Mouse (Mus musculus) midbrain, embryonic 12.5 days (tissue): ENCODE measurements around the gene Snrnp40. TPM values are rescaled to one million over a fixed set of nuclear protein-coding genes. Genes with fewer than 3 reads are reported as not detected.

ENCODE experiments used
- ATAC-seq: fragments of 200-750 bp; cut with Nextera tagmentation; 2 replicates; pipeline ENCODE4 v1.8.0; 2017; ENCODE audit warnings: low read depth, moderate TSS enrichment, moderate library complexity; ENCODE audit not compliant: low FRiP score
- H3K27ac ChIP-seq: fragments of 300-500 bp; sonication (generic); replicated peaks from 2 replicates; pipeline ENCODE4 v1.5.1; 2016; ENCODE audit warnings: mild to moderate bottlenecking
- H3K27me3 ChIP-seq: fragments of 300-500 bp; sonication (generic); 2 replicates; pipeline ENCODE4 v1.6.1; 2016; ENCODE audit warnings: mild to moderate bottlenecking
- H3K36me3 ChIP-seq: fragments of 300-500 bp; sonication (generic); 2 replicates; pipeline ENCODE4 v1.6.1; 2016
- H3K4me1 ChIP-seq: fragments of 300-500 bp; sonication (generic); 2 replicates; pipeline ENCODE4 v1.6.1; 2016
- H3K4me2 ChIP-seq: fragments of 300-500 bp; sonication (generic); replicated peaks from 2 replicates; pipeline ENCODE4 v1.6.1; 2016; ENCODE audit warnings: mild to moderate bottlenecking, moderate library complexity
- H3K4me3 ChIP-seq: fragments of 300-500 bp; sonication (generic); 2 replicates; pipeline ENCODE4 v1.5.1; 2016; ENCODE audit warnings: mild to moderate bottlenecking
- H3K9ac ChIP-seq: fragments of 300-500 bp; sonication (generic); replicated peaks from 2 replicates; pipeline ENCODE4 v1.6.1; 2016; ENCODE audit warnings: mild to moderate bottlenecking, moderate library complexity
- H3K9me3 ChIP-seq: fragments of 300-500 bp; sonication (generic); 2 replicates; pipeline ENCODE4 v1.6.1; 2016; ENCODE audit warnings: mild to moderate bottlenecking
- WGBS: fragments of 180-500 bp; shearing (Covaris S2); methylation state at CpG from one replicate; pipeline ENCODE4 v1.1.7; 2016; 5-methylcytosine and 5-hydroxymethylcytosine counted together
- polyA plus RNA-seq: library from polyadenylated mRNA; unstranded; fragments of >200 nt; fragmentation: Nextera tagmentation; extraction: Ambion mirVana; gene quantifications from 2 replicates; pipeline ENCODE4 v1.2.1, GENCODE M21; 2016

The Snrnp40 gene
- 182 and 183 TPM in 2 replicates for polyA plus RNA-seq

- Histone ChIP-seq H3K27ac (peak within 1 kb of the TSS; percentile 75), H3K4me3 (peak within 1 kb of the TSS; percentile 95), H3K27me3 (no peaks in the 10 kb centered on the region), H3K4me1 (peaks cover 22% of the 10 kb centered on the region), H3K36me3 (peaks cover 33% of the 10 kb centered on the region), H3K4me2 (peak within 1 kb of the TSS; percentile 90), H3K9ac (peak within 1 kb of the TSS; percentile 88), H3K9me3 (no peaks in the 10 kb centered on the region)
- WGBS: under 1% methylated on average over 49 of the region's 49 CpGs
- ATAC-seq: peak; percentile 100
These were observed at the start of gene Snrnp40, which contains the start of gene Zcchc17 for GRCm38 (mm10) chr4:130359486-130360237. Snrnp40 (plus strand) TSS chr4:130360132. Zcchc17 (minus strand) TSS chr4:130359943.

GRCm38 (mm10) chr4:130312526-130312925, 47.4 kb upstream of the Snrnp40 start:
- Histone ChIP-seq H3K9me3 (no peaks in the 10 kb centered on the region), H3K9ac (no peak overlapping the region)

GRCm38 (mm10) chr4:130313552-130313951, 46.4 kb upstream of the Snrnp40 start:
- Histone ChIP-seq H3K4me2 (no peak overlapping the region), H3K27me3 (peaks cover 32% of the 10 kb centered on the region), H3K36me3 (peaks cover 39% of the 10 kb centered on the region), H3K9ac (no peak overlapping the region), H3K9me3 (no peaks in the 10 kb centered on the region), H3K4me1 (peaks cover 9% of the 10 kb centered on the region; the same call in 1 of the 2 replicates), H3K27ac (no peak overlapping the region), H3K4me3 (no peak overlapping the region)
- 86% methylated on average over 4 of the region's 4 CpGs for WGBS
- ATAC-seq: no peak

More at GRCm38 (mm10) chr4:130312526-130312925, 47.4 kb upstream of the Snrnp40 start:
- Histone ChIP-seq H3K27ac (no peak overlapping the region), H3K27me3 (peaks cover 42% of the 10 kb centered on the region), H3K4me2 (no peak overlapping the region), H3K36me3 (peaks cover 32% of the 10 kb centered on the region), H3K4me3 (no peak overlapping the region), H3K4me1 (peaks cover 18% of the 10 kb centered on the region; the same call in 1 of the 2 replicates)
- ATAC-seq: no peak
- WGBS: 85% methylated on average over 3 of the region's 3 CpGs

GRCm38 (mm10) chr4:130315771-130316527, 44.0 kb upstream of the Snrnp40 start:
- Histone ChIP-seq H3K4me2 (no peak overlapping the region), H3K4me1 (no peaks in the 10 kb centered on the region), H3K9me3 (no peaks in the 10 kb centered on the region), H3K36me3 (peaks cover 43% of the 10 kb centered on the region), H3K4me3 (no peak overlapping the region), H3K27me3 (0 out of 2 replicates have a peak, but pooled peaks cover 8% of the 10 kb centered on the region), H3K9ac (0 out of 2 replicates have a peak overlapping the region, but pooled peaks have one; percentile 4), H3K27ac (no peak overlapping the region)
- ATAC-seq: no peak
- WGBS: 79% methylated on average over 13 of the region's 13 CpGs

- Histone ChIP-seq H3K9ac (no peak overlapping the region), H3K4me1 (no peaks in the 10 kb centered on the region), H3K9me3 (no peaks in the 10 kb centered on the region), H3K27me3 (0 out of 2 replicates have a peak, but pooled peaks cover under 1% of the 10 kb centered on the region), H3K4me2 (no peak overlapping the region), H3K36me3 (peaks cover 45% of the 10 kb centered on the region), H3K4me3 (no peak overlapping the region), H3K27ac (no peak overlapping the region)
- ATAC-seq: no peak
- WGBS: 82% methylated on average over 10 of the region's 10 CpGs
These were observed 43.2 kb upstream of the Snrnp40 start for GRCm38 (mm10) chr4:130316691-130317090.

- Histone ChIP-seq H3K4me2 (no peak overlapping the region), H3K4me3 (no peak overlapping the region), H3K9ac (no peak overlapping the region), H3K27ac (no peak overlapping the region), H3K27me3 (no peaks in the 10 kb centered on the region), H3K9me3 (no peaks in the 10 kb centered on the region), H3K4me1 (no peaks in the 10 kb centered on the region), H3K36me3 (peaks cover 57% of the 10 kb centered on the region)
- 69% methylated on average over 3 of the region's 3 CpGs for WGBS
- ATAC-seq: no peak
These were observed 41.8 kb upstream of the Snrnp40 start for GRCm38 (mm10) chr4:130318122-130318521.

- Histone ChIP-seq H3K4me1 (no peaks in the 10 kb centered on the region), H3K4me2 (no peak overlapping the region), H3K9me3 (no peaks in the 10 kb centered on the region), H3K9ac (no peak overlapping the region), H3K27me3 (no peaks in the 10 kb centered on the region), H3K4me3 (no peak overlapping the region), H3K36me3 (peaks cover 64% of the 10 kb centered on the region), H3K27ac (no peak overlapping the region)
- ATAC-seq: no peak
- WGBS: 87% methylated on average over 7 of the region's 7 CpGs
These were observed 40.4 kb upstream of the Snrnp40 start for GRCm38 (mm10) chr4:130319564-130319963.

- Histone ChIP-seq H3K4me2 (no peak overlapping the region), H3K36me3 (peaks cover 67% of the 10 kb centered on the region), H3K9me3 (no peaks in the 10 kb centered on the region), H3K4me3 (no peak overlapping the region), H3K9ac (no peak overlapping the region), H3K27me3 (no peaks in the 10 kb centered on the region), H3K27ac (no peak overlapping the region), H3K4me1 (no peaks in the 10 kb centered on the region)
- ATAC-seq: no peak
- WGBS: 95% methylated on average over 7 of the region's 7 CpGs
These were observed 38.3 kb upstream of the Snrnp40 start for GRCm38 (mm10) chr4:130321640-130322039.

- H3K4me1 ChIP-seq: no peaks in the 10 kb centered on the region
- ATAC-seq: no peak
- no peak overlapping the region for H3K9ac ChIP-seq
- no peak overlapping the region for H3K4me3 ChIP-seq
- H3K36me3 ChIP-seq: peaks cover 67% of the 10 kb centered on the region
- no peaks in the 10 kb centered on the region for H3K9me3 ChIP-seq
- no peak overlapping the region for H3K4me2 ChIP-seq
- H3K27me3 ChIP-seq: no peaks in the 10 kb centered on the region
- no peak overlapping the region for H3K27ac ChIP-seq
- 94% methylated on average over 7 of the region's 7 CpGs for WGBS
These were observed 37.4 kb upstream of the Snrnp40 start for GRCm38 (mm10) chr4:130322567-130322966.

- Histone ChIP-seq H3K9me3 (no peaks in the 10 kb centered on the region), H3K27ac (no peak overlapping the region), H3K27me3 (no peaks in the 10 kb centered on the region), H3K4me3 (no peak overlapping the region), H3K4me1 (no peaks in the 10 kb centered on the region), H3K4me2 (no peak overlapping the region), H3K9ac (no peak overlapping the region), H3K36me3 (peaks cover 67% of the 10 kb centered on the region)
- no peak for ATAC-seq
- 88% methylated on average over 1 of the region's 1 CpGs for WGBS
These were observed 36.8 kb upstream of the Snrnp40 start for GRCm38 (mm10) chr4:130323165-130323564.

GRCm38 (mm10) chr4:130323607-130324006, 36.3 kb upstream of the Snrnp40 start:
- Histone ChIP-seq H3K36me3 (peaks cover 69% of the 10 kb centered on the region), H3K27ac (no peak overlapping the region), H3K4me1 (no peaks in the 10 kb centered on the region), H3K4me2 (no peak overlapping the region), H3K9me3 (no peaks in the 10 kb centered on the region), H3K4me3 (no peak overlapping the region), H3K27me3 (no peaks in the 10 kb centered on the region), H3K9ac (no peak overlapping the region)
- ATAC-seq: no peak
- 92% methylated on average over 5 of the region's 5 CpGs for WGBS

GRCm38 (mm10) chr4:130325446-130325845, 34.5 kb upstream of the Snrnp40 start:
- Histone ChIP-seq H3K9me3 (no peaks in the 10 kb centered on the region), H3K36me3 (peaks cover 71% of the 10 kb centered on the region), H3K9ac (no peak overlapping the region), H3K27me3 (no peaks in the 10 kb centered on the region), H3K27ac (no peak overlapping the region), H3K4me3 (no peak overlapping the region), H3K4me1 (no peaks in the 10 kb centered on the region; the same call in 1 of the 2 replicates), H3K4me2 (no peak overlapping the region)
- no peak for ATAC-seq
- WGBS: 94% methylated on average over 2 of the region's 2 CpGs
